Mouse (Mus musculus) brain, embryonic 14.5 days (tissue): ENCODE measurements around the gene Cacna2d2.

Source experiments
- CTCF ChIP-seq: fragments of 200-500 bp; IDR thresholded peaks from 2 replicates; pipeline ENCODE4 v1.5.1; 2012; ENCODE audit warnings: inconsistent platforms, mild to moderate bottlenecking, moderate library complexity, borderline replicate concordance; ENCODE audit not compliant: insufficient read depth, insufficient read length; ENCODE audit errors: extremely low read depth
- POLR2A ChIP-seq: fragments of 200-500 bp; IDR thresholded peaks from 2 replicates; pipeline ENCODE4 v1.6.1; 2012; ENCODE audit warnings: mild to moderate bottlenecking, inconsistent platforms, borderline replicate concordance; ENCODE audit not compliant: poor library complexity, insufficient read depth, insufficient read length, severe bottlenecking; ENCODE audit errors: extremely low read depth

DNA sequence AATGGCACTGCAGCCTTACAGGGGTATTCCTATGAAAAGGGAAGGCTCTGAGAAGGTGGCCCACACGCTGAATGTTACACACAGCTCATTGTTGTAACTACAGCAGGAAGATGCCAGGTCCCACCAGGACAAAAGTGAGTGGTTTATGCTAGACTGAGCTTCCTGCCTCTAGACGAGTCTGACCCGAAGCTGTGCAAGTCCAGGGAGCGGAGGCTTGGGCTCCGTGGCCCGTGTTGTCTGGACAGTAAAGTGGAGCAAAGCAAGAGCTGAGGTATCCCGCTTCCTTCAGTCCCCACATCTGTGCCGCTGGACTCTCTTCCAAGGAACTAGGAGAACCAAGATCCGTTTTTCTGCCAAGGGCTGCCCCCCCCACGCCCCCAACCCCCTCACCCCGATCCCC, 444 bp upstream of the Cacna2d2 start:
- no peak for TF ChIP-seq CTCF
- TF ChIP-seq POLR2A: no peak
